8 mouse cellular contexts compared by ENCODE assay signal in the genomic region with DNA sequence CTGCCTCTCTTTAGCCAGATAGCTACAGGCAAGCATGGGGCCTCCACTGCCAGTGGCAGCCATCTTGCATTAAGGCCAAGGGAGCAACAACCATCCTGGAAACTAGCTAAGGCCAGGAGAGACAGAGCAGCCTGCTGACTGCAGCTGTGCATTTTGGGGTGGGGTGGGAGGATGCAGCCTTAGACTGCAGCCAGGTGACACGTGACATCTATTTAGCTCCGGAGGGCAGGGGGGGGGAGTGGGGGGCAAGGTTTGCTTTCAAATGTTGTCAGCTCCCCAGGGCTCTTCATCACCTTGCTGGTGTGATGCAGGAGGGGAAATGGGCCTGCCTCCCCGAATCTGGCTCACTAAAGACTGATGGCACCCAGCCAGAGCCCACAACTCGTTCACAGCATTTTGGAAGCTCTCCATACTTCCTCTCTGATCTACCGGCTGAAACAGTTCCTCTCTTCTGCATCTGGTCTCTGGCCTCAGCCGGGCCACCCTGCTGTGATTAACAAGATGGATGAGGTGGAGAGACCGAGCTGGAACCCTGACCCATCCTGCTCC. TPM values are rescaled to one million over a fixed set of nuclear protein-coding genes. Genes with fewer than 3 reads are reported as not detected.
DNase-seq lines count a peak whose midpoint lies in the region; ATAC-seq lines count a peak whose summit lies in the region.
"Had no signal": no experiment of that assay in that cellular context is flagged by ENCODE, and none has a peak within 500 bp of the region (broad histone marks: within the 10 kb centered on the region; RNA-seq: fewer than 3 reads in every experiment).

No protein-coding gene starts in this region.

- H3K4me3 ChIP-seq in brown adipose tissue, adult 24 weeks (ENCODE audit: insufficient read depth, low read depth, low read length), result no peak overlapping the region
- H3K4me3 ChIP-seq in heart, embryonic 15.5 days, result no peak overlapping the region
- H3K4me3 ChIP-seq in kidney, embryonic 15.5 days (replicated peaks), result no peak overlapping the region
- no peak overlapping the region for H3K4me3 ChIP-seq in midbrain, embryonic 16.5 days (ENCODE audit: low read depth, low read length)
- H3K4me3 ChIP-seq: midbrain, embryonic 12.5 days had no signal

- peak overlapping the region; percentile 96 for H3K27ac ChIP-seq in brown adipose tissue, adult 24 weeks (replicated peaks; ENCODE audit: low read depth, low read length)
- peak overlapping the region; percentile 66 for H3K27ac ChIP-seq in heart, embryonic 15.5 days
- H3K27ac ChIP-seq in kidney, embryonic 15.5 days, result peak overlapping the region; percentile 79
- H3K27ac ChIP-seq in midbrain, embryonic 16.5 days (ENCODE audit: low read length), result peak overlapping the region; percentile 28; the same call in 1 of the 2 replicates
- H3K27ac ChIP-seq: midbrain, embryonic 12.5 days had no signal

- H3K4me1 ChIP-seq in brown adipose tissue, adult 24 weeks (ENCODE audit: control insufficient read depth, insufficient read depth, insufficient read length, low read length), result peaks cover 25% of the 10 kb centered on the region
- peaks cover 42% of the 10 kb centered on the region for H3K4me1 ChIP-seq in heart, embryonic 15.5 days (replicated peaks)
- H3K4me1 ChIP-seq in kidney, embryonic 15.5 days, result peaks cover 32% of the 10 kb centered on the region
- peaks cover 14% of the 10 kb centered on the region for H3K4me1 ChIP-seq in midbrain, embryonic 16.5 days (ENCODE audit: control insufficient read depth, insufficient read depth, low read length)

- 1% methylated on average over 7 of the region's 7 CpGs for WGBS in heart, embryonic 15.5 days
- 10% methylated on average over 7 of the region's 7 CpGs for WGBS in kidney, embryonic 15.5 days
- 16% methylated on average over 7 of the region's 7 CpGs for WGBS in midbrain, embryonic 16.5 days

- H3K4me2 ChIP-seq in heart, embryonic 15.5 days, result no peak overlapping the region; the same call in 1 of the 2 replicates
- no peak overlapping the region for H3K4me2 ChIP-seq in kidney, embryonic 15.5 days
- no peak overlapping the region for H3K4me2 ChIP-seq in midbrain, embryonic 16.5 days (ENCODE audit: low read length)
- H3K4me2 ChIP-seq: midbrain, embryonic 12.5 days had no signal

- H3K27me3 ChIP-seq in heart, embryonic 15.5 days, result no peaks in the 10 kb centered on the region
- no peaks in the 10 kb centered on the region for H3K27me3 ChIP-seq in kidney, embryonic 15.5 days
- H3K27me3 ChIP-seq in midbrain, embryonic 16.5 days (ENCODE audit: control insufficient read depth, insufficient read depth, low read depth, low read length), result no peaks in the 10 kb centered on the region
- H3K27me3 ChIP-seq: midbrain, embryonic 12.5 days had no signal

- H3K36me3 ChIP-seq in heart, embryonic 15.5 days, result no peaks in the 10 kb centered on the region
- no peaks in the 10 kb centered on the region for H3K36me3 ChIP-seq in kidney, embryonic 15.5 days
- no peaks in the 10 kb centered on the region for H3K36me3 ChIP-seq in midbrain, embryonic 16.5 days (ENCODE audit: control insufficient read depth, insufficient read depth, low read length)
- H3K36me3 ChIP-seq: midbrain, embryonic 12.5 days had no signal

- ATAC-seq in heart, embryonic 15.5 days (replicated peaks; ENCODE audit: insufficient number of reproducible peaks, insufficient read depth, low FRiP score, low read depth), result peak; percentile 42; the same call in 1 of the 2 replicates
- ATAC-seq in kidney, embryonic 15.5 days (replicated peaks; ENCODE audit: low FRiP score), result peak; percentile 82
- peak; percentile 32 for ATAC-seq in midbrain, embryonic 16.5 days
- no peak; the same call in 1 of the 2 replicates for ATAC-seq in megakaryocyte-erythroid progenitor cell, adult 5-6 weeks (replicated peaks; ENCODE audit: low FRiP score, low TSS enrichment, poor library complexity, severe bottlenecking)

- H3K9me3 ChIP-seq in heart, embryonic 15.5 days (replicated peaks), result no peaks in the 10 kb centered on the region
- no peaks in the 10 kb centered on the region for H3K9me3 ChIP-seq in kidney, embryonic 15.5 days (replicated peaks)
- H3K9me3 ChIP-seq in midbrain, embryonic 16.5 days (replicated peaks; ENCODE audit: control insufficient read depth, low read length, poor library complexity, severe bottlenecking), result no peaks in the 10 kb centered on the region
- H3K9me3 ChIP-seq: midbrain, embryonic 12.5 days had no signal

- no peak overlapping the region for H3K9ac ChIP-seq in heart, embryonic 15.5 days
- H3K9ac ChIP-seq in kidney, embryonic 15.5 days, result no peak overlapping the region
- H3K9ac ChIP-seq in midbrain, embryonic 16.5 days (ENCODE audit: low read depth, low read length), result peak overlapping the region; percentile 14; the same call in 1 of the 2 replicates
- H3K9ac ChIP-seq: midbrain, embryonic 12.5 days had no signal

- DNase-seq in right cerebral cortex, postnatal 4 days, result peak; percentile 65
- no peak for DNase-seq in right cerebral cortex, postnatal 25 days

RNA-seq across cellular contexts. Expression of a gene that starts 34.8 kb away (rescaled TPM):
- 4.5 and 5.1 TPM in 2 replicates for polyA plus RNA-seq in brown adipose tissue, adult 24 weeks (2012; ENCODE audit: insufficient read depth, insufficient read length, missing spikeins)
- 7.3 and 9.1 TPM in 2 replicates for polyA plus RNA-seq in heart, embryonic 15.5 days (2015; fragmentation: Nextera tagmentation; extraction: Ambion mirVana)
- polyA plus RNA-seq in kidney, embryonic 15.5 days (2015; fragmentation: Nextera tagmentation; extraction: Ambion mirVana), result 12.7 and 16.9 TPM in 2 replicates
- polyA plus RNA-seq in midbrain, embryonic 16.5 days (2015; fragmentation: Nextera tagmentation; extraction: Ambion mirVana), result 4.6 and 4.8 TPM in 2 replicates
- not detected in 2 replicates for total RNA-seq in megakaryocyte-erythroid progenitor cell, adult 5-6 weeks (2014; fragmentation: Nextera tagmentation)
- not detected in 2 replicates for total RNA-seq in megakaryocyte-erythroid progenitor cell, adult 5-6 weeks (2017)

Comparison
In these comparisons a context has a peak if more than half of its experiments do, and no peak if none do; other contexts are left out.
1. H3K27ac ChIP-seq: peak in every context shown above with its lines; median percentile 96 in brown adipose tissue, adult 24 weeks; 79 in kidney, embryonic 15.5 days; 66 in heart, embryonic 15.5 days; 28 in midbrain, embryonic 16.5 days.